Mouse (Mus musculus): ENCODE results near the gene Ppm1g. TPM values are rescaled to one million over a fixed set of nuclear protein-coding genes. Genes with fewer than 3 reads are reported as not detected.

Gene Ppm1g
- total RNA-seq (2021), result 10 to 100 TPM; 41.1 to 45.7 TPM
- long read RNA-seq, experiment 1, transcript Ppm1g-201 (10 exons, 2,307 nt), result major isoform, 60 of 64 reads
- long read RNA-seq, experiment 1, partial matches to known transcripts, result 1 of 64 reads
- long read RNA-seq, experiment 1, other reads (novel, unspliced or antisense), result 2 of 64 reads
- long read RNA-seq, experiment 2, transcript Ppm1g-201 (10 exons, 2,307 nt), result major isoform, 83 of 92 reads
- long read RNA-seq, experiment 2, partial matches to known transcripts, result 6 of 92 reads
- long read RNA-seq, experiment 2, other reads (novel, unspliced or antisense), result 2 of 92 reads

DNA sequence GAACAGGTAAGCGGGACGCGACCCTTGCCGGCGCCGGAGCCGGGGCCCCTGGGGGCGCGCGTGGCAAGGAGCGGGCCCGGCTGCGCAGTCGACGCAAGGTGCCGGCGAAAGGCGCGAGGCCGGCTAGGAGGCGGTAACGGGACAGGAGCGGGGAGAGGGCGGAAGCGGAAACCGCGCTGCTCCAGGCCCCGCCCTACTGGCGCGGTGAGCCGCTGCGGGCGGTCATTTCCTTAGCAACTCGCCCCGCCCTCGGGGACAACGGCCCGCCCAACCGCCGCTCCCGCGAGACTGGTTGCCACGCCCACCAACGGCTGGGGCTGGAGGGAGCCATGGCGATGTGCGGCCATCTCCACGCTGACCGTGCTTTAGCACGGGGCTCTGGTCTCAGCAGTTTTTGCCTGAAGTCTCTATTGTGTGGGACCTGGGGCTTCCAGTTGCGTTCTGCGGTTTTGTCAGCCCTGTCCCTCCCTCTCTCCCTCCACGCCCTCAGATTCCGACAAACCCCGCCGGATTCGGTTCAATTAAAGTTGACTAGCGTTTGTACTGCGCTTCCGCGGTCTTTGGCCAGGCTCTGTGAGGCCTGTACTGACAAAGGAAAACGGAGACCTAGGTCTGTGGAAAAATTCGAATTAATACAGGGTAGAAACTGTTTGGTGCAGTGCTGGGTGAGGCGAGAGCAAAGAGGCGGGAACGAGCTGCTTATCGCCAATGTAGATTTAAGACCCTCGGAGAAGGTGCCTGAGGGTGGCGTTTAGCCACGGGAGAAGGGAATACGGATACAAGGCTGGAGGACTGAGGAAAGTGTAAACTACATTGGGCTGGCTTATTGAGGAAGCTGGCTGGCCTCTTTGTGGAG, at the start of gene Ppm1g:
TSS of gene Ppm1g (minus strand) at position 240 of the 856 bp plus-strand sequence.
- Histone ChIP-seq H3K4me3 (peak within 1 kb of the TSS; percentile 98), H3K27ac (peak within 1 kb of the TSS; percentile 96)
- peak; percentile 99 for DNase-seq
- intact Hi-C loops (cut with DNase I), result loop anchor here (2.0 to 5.0 kb wide), 3 partner anchors 18 to 38 kb away; partner anchors contain the start of genes Gm9970, Gtf3c2, Nrbp1 and Zfp513
- peak; percentile 10; the same call in 1 of the 2 replicates for TF ChIP-seq CTCF (IDR thresholded peaks at IDR 0.05)

DNA sequence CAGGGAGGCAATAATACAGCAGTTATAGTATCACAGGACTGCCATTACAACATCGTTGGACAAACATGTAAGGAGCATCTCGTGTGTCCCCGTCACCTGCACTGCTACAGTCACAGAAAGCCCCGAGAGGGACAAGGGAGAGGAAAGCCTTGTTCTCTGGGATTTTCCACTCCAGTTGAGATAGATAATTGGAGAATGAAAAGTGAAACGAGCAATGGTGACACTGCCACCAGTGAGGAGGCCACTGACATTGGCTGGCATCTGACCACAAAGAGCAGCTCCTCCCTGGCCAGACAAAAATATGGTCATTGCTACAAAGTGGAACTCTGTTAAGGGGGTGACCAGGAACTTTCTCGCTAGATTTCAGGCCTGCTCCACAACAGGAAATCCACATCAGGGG, 47.2 kb upstream of the Ppm1g start:
- DNase-seq, result no peak
- H3K4me3 ChIP-seq, result no peak overlapping the region
- H3K27ac ChIP-seq, result no peak overlapping the region
- no peak for TF ChIP-seq CTCF (IDR thresholded peaks at IDR 0.05)
- intact Hi-C loops (cut with DNase I), result no loop called here

DNA sequence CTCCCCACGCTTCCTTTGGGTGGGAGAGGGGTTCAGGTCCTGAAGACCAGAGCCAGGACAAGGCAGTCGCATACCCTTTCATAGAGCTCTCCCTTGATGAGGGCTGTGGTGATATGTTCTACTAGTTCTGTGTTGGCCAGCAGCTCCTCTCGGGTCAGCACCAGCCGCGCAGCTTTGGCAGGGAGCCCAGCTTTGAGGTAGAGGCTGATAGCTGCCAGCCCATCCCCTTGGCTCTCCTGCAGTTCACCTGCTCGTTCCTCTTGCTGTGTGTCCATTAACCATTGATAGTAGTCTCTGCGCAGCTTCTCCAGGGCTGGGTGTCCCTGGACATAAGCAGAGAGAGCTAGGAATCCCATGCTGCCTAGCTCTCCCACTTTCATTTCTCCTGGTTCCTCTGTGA, 45.6 kb upstream of the Ppm1g start:
- no peak for TF ChIP-seq CTCF (IDR thresholded peaks at IDR 0.05)
- intact Hi-C loops (cut with DNase I), result no loop called here
- DNase-seq, result peak; percentile 62
- Histone ChIP-seq H3K4me3 (no peak overlapping the region), H3K27ac (no peak overlapping the region)

DNA sequence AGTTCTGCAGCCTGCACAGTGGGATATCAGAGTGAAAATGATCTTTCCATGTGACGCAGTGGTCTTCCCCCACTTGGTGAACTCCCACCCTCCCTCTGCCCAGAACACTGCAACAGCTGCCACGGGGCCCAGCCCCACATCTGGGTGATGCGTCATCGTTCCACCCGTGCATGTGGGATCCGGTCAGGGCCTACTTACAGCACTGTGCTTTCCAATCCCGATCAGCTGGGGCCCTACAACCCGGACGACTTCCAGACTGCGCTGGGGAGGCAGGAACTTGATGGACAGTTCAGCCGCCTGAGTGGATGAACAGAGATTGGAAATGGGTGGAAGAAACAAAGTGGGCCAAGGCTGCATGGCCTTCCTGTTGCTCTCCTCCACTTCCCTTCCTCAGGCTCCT, 37.1 kb upstream of the Ppm1g start:
- H3K4me3 ChIP-seq, result no peak overlapping the region
- intact Hi-C loops (cut with DNase I), result no loop called here
- peak overlapping the region; percentile 32; the same call in 1 of the 2 replicates for H3K27ac ChIP-seq
- peak; percentile 53 for DNase-seq
- no peak for TF ChIP-seq CTCF (IDR thresholded peaks at IDR 0.05)

DNA sequence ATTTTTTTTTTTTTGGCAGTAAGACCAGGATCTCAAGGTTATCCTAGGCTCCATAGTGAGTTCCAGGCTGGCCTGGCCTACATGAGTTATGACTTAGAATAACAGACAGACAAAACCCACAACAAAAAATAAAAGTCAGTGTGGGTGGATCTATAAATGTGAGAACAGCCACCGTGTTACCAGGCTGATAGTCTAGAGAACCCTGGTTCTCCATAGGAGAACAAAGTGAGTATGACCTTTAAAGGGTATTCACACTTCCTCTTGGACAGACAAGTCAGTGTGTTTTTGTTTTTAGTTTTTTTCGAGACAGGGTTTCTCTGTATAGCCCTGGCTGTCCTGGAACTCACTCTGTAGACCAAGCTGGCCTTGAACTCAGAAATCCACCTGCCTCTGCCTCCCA, 35.5 kb upstream of the Ppm1g start:
- no peak for DNase-seq
- no peak overlapping the region for H3K4me3 ChIP-seq
- no peak for TF ChIP-seq CTCF (IDR thresholded peaks at IDR 0.05)
- intact Hi-C loops (cut with DNase I), result no loop called here
- H3K27ac ChIP-seq, result no peak overlapping the region

DNA sequence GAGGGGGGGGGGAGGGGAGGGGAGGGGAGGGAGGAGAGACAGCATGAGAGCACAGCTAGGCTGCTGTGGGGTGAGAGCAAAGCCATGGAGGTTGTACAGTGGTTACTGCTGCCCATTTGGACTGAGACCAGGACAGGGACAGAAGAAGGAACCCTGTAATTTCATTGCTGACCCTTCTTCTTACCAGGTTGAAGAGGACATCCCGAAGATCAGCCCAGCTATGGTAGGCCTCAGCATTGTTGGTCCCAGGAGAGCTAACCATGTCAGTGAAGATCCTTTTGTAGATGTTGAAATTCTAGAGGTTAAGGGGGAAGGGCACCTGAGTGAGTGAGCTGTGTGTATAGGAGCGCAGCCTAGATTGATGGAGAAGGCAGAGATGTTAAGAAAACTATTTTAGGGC, 34.9 kb upstream of the Ppm1g start:
- no peak for DNase-seq
- intact Hi-C loops (cut with DNase I), result no loop called here
- no peak for TF ChIP-seq CTCF (IDR thresholded peaks at IDR 0.05)
- Histone ChIP-seq H3K4me3 (no peak overlapping the region), H3K27ac (peak overlapping the region; percentile 81)

DNA sequence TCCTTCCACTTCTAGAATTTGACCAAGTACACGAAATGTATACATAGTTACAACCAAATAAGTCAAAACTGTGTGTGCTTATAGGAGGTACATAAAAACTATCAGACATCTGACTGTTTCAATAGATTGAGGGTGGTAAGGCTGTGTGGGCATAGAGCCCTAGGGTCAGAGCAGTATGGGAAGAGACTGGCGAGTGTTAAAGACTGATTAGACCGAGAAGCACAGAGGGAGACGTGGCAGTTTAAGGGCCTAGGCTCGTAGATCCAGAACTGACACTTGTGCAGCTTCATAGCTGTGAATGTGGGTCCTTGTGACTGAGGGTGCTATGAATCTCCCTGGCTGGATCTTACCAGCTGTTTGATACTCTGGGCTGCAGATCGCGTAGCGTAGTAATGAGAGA, 34.4 kb upstream of the Ppm1g start:
- no peak for TF ChIP-seq CTCF (IDR thresholded peaks at IDR 0.05)
- intact Hi-C loops (cut with DNase I), result no loop called here
- DNase-seq, result no peak
- no peak overlapping the region; the same call in 1 of the 2 replicates for H3K4me3 ChIP-seq
- H3K27ac ChIP-seq, result peak overlapping the region; percentile 81

DNA sequence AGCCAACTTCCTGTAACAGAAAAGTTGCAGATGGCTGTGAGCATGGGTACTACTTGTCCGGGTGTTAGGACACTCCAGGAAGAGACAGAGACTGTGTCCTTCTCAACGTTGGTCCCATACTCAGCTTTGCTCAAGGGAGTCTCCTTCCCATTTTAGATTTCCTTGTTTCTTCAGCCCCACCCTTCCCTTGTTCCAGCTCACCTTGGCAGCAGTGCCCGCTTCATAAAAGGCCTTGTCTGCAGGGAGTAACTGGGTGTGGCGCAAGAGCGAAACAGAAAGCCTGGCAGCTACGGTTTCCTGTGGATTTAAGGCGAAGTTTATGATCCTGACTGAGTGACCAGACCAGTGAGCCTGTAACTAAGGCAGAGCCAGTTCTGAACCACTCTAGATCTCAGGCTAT, 34.0 kb upstream of the Ppm1g start:
- peak overlapping the region; percentile 81 for H3K27ac ChIP-seq
- DNase-seq, result peak; percentile 55
- TF ChIP-seq CTCF (IDR thresholded peaks at IDR 0.05), result no peak
- H3K4me3 ChIP-seq, result peak overlapping the region; percentile 45
- intact Hi-C loops (cut with DNase I), result no loop called here

DNA sequence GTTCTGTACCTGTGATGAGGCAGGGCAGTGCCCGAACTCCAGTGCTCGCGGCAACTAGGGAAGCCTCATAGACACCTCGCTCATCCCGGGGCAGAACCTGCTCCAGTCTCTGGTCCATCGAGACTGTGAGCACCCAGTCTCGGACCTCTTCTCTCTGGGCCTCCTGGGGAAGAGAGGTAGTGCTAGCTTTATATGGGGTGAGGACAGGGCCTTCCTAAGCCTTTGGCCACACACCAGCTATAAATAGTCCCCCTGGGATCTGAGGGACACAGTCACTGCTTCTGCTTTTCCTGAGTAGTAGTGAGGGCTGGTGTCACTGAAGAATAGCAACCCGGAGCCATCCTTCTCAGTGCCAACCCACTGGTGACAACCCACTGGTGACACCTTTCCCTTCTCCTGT, 33.3 kb upstream of the Ppm1g start:
- DNase-seq, result no peak
- intact Hi-C loops (cut with DNase I), result no loop called here
- Histone ChIP-seq H3K27ac (peak overlapping the region; percentile 81), H3K4me3 (peak overlapping the region; percentile 45)
- TF ChIP-seq CTCF (IDR thresholded peaks at IDR 0.05), result no peak

DNA sequence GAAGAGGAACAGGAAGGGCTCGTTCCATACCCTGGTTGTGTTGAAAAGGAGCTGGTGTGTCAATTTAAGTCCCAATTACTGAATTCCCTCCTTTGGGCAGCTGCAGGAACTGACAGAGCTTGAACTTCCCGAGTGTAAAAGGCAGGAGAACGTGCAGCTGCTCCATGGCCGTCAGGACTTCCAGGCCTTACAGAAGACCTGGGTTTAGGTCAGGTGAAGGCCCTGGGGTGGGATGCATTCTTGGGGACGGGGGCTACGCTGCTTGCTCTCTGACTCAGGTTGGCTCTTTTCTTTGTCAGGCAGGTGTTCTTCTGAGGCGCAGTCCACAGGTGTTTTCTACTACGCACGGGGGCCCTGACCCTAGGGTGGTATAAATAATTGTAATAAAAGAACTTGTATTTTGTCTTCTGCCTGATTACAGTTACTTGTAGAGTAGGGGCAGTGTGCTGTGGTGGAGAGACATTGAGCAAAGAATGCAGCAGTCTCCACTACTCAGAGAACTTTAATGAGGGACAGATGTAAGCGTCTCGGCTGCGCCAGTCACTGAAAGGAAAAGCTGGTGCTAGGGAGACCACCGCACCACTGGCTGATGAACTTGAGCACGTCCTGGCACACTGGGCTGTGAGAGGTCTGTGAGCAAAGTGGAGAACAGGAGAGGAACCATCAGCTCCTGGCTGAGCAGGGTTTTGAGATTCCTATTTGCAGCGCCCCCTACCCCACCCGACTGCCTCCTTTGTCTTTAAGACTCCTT, 32.5 kb upstream of the Ppm1g start:
- no peak overlapping the region for H3K4me3 ChIP-seq
- peak overlapping the region; percentile 81 for H3K27ac ChIP-seq
- intact Hi-C loops (cut with DNase I), result no loop called here
- no peak for DNase-seq
- no peak for TF ChIP-seq CTCF (IDR thresholded peaks at IDR 0.05)

DNA sequence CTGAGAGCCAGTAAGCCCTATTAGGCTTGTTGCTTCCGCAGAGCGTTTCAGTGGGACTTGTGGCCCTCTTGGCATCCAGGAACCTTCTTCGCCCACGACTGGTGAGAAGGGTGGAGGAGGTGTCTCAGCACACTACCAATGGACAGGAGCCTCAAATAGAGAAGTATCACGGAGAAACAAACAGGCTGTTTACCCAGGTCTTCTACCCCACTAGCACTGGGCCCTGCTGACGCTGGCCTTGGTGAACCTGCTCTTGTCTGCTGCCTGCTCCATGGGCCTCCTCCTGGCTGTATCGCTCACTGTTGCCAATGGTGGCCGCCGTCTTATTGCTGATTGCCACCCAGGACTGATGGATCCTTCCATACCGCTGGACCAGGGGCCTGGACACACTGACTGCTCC, 31.7 kb upstream of the Ppm1g start:
- no peak for DNase-seq
- intact Hi-C loops (cut with DNase I), result no loop called here
- TF ChIP-seq CTCF (IDR thresholded peaks at IDR 0.05), result no peak
- no peak overlapping the region for H3K4me3 ChIP-seq
- 0 out of 2 replicates have a peak overlapping the region, but pooled peaks have one; percentile 12 for H3K27ac ChIP-seq

DNA sequence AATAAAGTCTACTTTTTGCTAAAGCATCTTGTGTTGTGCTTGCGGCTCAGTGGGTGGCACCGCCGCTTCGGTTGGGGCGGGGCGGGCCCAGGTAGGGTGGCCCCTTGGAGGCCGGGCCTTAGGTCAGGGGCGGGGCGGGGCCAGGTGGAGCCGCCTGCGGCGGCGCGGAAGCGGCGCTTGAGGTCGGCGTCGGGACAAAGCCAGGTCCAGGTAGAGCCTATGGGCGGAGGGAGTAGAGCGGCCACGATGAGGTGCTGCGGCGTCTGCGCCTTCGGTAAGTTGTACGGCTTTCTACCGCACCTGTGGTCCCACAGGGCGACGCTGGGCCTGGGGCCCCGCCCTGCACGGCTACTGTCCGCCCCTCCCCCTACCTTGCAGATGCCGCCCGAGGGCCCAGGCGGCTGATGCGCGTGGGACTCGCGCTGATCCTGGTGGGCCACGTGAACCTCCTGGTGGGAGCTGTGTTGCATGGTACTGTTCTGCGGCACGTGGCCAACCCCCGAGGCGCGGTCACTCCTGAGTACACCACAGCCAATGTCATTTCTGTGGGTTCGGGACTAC, 31.1 kb upstream of the Ppm1g start, which contains the start of gene Krtcap3:
TSS of gene Krtcap3 (plus strand) at position 151 of the 561 bp plus-strand sequence.
- no peak for DNase-seq
- intact Hi-C loops (cut with DNase I), result no loop called here
- Histone ChIP-seq H3K4me3 (no peak within 1 kb of the TSS), H3K27ac (0 out of 2 replicates have a peak within 1 kb of the TSS, but pooled peaks have one; percentile 12)
- no peak for TF ChIP-seq CTCF (IDR thresholded peaks at IDR 0.05)
